Mouse (Mus musculus): Measurements from ENCODE around the gene Sec13. TPM values are rescaled to one million over a fixed set of nuclear protein-coding genes. Genes with fewer than 3 reads are reported as not detected.

Sec13 gene
- polyA plus RNA-seq, 3 experiments from 2014 or later, result 145 to 155 (median 153) TPM

DNA sequence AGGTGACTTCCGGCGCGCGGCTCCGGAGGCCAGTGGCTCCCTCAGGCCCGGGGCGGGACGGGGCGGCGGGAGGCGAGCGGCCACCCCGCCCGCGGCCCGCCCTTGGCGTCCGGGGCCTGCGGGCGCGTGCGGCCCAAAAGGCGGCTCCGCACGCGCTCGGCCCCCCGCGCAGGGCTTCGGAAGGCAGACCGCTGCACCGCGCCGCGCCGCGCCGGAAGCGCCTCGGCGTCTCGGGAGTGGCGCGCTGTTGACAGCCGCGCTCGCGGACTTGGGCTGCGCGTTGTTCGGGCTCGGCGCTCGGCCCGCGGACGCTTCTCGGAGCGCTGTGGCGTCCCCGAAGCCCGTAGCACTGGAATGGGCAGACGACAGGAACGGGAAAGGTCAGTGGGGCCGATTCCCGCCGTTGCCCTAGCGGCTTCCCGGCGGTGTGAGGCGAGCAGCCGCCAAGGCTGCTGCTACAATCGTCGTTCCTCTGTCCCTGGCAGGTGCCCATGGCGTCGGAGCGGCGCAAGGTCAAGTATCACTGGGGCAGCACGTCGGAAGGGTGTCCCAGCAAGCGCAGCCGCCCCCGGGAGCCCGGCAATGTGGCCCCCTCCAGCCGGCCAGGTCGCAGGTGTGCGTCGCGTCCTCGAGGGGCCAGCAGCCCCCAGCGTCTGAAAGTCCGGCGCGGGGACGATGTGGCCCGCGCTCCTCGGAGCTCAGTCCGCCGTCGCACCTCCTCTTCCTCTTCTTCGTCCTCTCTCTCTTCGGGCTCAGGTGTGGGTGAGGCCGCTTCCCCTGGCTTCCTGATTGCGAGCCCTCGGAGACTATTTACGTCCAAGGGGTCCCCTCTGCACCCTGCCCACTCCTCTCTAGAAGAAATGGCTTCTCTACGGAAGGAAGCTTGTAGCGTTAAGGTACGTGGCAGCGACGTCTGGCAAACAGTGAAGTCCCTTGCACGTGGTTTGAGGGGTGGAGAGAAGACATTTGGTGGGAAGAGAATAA is 43.0 kb downstream of the Sec13 start:
- ATAC-seq, result no peak

DNA sequence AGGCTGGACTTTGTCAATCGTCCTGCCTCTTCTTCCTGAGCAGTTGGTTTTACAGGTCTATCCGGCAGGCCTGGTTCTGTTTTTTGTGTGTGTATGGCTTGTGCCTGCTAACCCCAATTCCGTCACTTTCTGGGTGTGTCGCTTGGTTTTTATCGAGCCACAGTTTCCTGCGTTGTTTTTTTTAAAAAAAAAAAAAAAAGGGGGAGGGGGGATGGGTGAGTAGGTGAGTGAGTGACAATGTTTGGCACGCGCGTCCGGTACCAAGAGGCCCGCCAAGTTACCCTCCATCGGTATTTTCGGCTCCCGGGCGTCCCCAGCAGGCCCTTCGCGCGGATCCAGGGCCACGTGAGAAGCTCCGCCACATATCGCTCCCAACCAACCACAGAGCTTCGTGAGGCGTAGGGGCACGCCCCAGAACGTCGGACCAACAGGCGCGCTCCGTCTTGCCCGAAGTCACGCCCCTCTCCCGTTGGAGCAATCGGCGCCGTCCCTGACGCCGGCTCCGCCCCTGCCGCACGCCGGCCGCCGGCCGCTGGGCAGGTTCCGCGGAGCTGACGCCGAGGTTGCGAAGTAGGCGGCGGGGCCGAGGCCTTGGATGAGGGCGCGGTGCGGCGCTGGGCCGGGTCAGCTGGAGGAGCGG is 43.8 kb downstream of the Sec13 start, which contains the start of gene Tatdn2:
Gene Tatdn2 (plus strand): TSS at position 469 of the 640 bp plus-strand sequence.
- peak; percentile 88 for ATAC-seq

DNA sequence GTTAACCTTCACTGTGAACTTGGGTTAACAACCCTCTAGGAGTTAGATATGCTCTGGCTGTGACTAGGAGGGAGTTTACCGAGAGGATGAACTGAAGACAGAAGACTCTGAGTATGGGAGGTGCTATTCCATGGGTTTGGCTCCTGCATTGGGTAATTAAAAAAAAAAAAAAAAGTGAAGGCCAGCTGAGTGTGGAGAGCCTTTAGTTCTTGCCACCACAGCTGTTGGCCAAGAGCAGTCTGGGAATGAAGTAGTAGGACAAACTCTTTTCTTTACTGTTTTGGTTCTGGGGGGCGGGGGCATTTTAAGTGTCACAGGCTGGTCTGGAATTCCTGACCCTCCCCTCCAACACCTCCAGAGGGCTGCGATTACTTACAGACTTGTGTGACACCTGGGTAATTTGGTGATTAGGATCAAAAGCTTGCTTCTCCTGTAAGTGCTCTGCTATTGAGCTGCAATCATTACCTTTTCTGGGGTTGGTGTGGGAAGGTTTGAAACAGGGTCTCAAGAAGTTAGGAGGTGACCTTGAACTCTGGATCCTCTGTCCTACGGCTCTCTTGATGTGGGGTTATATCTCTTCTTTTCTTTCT is 44.7 kb downstream of the Sec13 start:
- no peak for ATAC-seq

DNA sequence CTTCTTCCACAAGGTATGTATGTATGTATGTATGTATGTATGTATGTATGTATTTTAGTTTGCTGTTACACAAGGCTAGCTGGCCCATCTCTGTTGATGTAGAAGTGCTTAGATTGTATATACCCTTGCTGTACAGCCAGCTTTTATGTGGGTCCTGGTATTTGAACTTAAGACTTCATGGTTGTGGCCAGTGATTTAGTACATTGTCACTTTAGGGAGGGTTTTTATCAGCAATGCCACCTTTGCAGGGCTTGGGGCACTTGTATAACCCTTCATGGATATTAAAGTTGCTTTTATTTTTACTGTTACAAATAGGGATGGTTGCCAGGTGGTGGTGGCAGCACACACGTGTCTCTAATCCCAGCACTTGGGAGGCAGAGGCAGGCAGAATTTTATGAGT is 45.3 kb downstream of the Sec13 start:
- ATAC-seq, result no peak

DNA sequence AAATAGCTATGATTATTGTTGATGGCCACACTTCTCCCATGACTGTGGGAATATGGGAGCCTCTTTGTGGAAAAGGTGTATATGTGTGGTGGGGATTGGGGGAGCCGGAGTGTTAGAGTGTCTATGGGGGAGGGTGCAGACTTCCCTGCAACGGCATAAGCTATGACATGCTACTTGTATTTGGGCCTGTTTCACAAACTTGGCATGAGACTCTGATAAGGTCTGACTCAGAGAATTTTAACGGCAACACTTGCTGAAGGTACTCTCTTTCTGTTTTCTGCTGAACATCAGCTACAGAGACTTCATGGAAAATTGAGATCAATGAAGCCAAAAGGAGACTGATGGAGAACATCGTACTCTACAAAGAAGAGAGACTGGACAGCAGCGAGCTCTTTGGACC is 47.2 kb downstream of the Sec13 start:
- ATAC-seq, result no peak

DNA sequence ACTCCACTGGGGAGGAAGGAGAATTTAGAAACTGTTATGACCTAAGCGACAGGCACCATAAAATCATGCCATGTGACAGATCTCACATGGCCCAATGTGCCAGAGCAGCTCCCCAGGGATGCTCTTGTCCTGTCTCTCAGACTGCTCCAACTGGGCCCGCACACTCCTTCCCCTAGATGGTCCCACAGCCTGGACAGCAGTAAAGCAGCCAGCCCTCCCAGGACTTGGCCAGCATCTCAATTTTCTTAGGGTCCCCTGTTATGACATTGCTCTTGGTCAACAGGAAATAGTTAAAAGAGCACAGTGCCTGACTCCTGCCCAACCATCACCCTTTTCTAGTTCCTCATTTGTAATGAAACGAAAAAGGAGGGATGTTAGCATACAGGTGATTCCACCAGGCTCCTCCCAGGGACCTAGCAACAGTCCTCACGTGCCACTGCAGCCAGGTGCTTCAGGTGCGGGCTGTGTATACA is 47.8 kb downstream of the Sec13 start:
- ATAC-seq, result no peak

DNA sequence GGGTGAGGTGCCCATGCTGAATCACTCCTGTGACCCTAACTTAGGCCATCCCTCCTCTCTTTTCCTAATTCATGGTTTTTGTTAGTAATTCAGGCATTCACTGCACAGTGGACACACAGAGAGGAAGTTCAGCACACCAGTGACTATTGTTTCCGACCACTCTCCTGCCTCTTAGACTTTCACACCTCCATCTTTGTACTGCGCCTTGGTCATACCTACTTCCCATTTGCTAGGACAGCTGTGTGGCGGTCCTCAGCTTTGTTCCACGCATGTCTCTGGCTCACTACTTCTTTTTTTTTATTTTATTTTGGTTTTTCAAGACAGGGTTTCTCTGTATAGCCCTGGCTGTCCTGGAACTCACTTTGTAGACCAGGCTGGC is 49.5 kb downstream of the Sec13 start:
- ATAC-seq, result no peak

DNA sequence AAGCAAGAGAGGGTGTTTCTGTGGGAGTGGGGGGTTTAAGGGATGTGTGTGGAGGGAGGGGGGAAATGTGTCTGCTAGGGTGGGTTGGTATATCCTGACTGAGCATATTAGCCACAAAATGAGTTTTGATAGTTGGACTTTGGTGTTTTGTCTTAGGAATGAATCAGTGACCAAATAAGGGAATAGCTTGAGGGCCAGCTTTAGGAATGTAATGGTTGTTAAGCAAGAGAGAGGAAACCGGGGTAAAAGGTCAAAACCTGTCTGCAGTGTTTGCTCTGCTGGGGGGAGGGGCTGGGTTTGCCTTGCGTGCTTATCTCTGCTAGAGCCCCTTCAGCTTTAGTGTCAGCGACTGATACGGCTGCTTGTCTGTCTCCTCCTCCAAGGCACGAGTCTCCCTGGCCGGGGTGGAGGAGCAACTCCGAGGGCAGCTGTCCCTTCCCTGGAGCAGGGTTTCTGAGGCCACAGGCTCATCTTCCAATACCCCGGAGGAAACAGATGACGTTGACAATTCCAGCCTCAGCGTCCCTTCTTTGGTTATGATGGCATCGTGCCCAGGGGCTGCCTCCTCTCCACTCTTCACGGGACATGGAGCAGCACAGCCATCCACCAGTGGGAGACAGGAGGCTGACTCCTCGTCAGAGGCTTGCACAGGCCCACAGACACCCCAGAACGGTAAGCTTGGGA is 50.0 kb downstream of the Sec13 start:
- ATAC-seq, result peak; percentile 33

DNA sequence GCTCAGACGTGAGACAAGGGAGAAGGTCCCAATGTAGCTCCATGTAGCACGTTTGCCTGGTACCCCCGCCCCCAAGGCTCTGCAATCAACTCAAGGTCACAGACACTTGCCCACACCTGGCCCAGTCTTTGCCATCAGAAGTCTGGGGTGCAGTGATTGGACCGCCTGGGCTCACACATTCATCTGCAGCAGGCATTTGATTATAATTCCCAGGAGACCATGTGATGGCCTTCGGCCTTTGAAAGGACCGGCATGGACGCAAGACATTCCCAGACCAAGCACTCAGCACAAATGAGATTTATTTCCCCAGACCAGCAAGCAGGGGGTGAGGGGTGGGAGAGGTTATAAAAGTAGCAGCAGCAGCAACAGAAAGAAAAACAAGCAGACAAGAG is 50.5 kb downstream of the Sec13 start:
- ATAC-seq, result no peak

DNA sequence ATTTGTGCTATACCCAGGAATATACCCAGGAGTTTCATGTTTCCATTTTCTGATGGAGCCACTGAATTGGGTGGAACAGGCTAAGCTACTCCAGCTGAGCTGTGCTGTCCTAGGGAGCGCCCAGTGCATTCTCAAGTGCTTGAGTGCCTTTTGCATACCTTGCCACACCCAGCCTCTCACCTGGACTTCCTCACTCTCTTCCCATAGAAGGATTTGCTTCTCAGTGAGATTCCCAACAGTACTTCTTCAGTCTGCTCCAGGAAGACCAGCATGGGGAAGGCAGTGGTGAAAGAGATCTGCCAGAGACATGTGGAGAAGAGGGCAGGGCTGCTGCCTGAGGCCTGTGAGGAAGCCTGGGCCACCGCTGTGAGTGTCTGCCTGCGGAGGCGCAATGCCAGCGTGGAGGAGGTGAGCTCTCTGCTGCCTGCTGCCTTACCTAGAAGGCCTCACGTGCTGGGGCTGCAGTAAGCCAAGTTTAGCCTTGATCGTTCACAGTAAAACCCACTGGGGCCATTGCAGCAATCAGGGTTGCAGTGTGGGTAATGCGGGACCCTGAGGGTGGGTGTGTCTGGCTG is 53.9 kb downstream of the Sec13 start:
- no peak for ATAC-seq

DNA sequence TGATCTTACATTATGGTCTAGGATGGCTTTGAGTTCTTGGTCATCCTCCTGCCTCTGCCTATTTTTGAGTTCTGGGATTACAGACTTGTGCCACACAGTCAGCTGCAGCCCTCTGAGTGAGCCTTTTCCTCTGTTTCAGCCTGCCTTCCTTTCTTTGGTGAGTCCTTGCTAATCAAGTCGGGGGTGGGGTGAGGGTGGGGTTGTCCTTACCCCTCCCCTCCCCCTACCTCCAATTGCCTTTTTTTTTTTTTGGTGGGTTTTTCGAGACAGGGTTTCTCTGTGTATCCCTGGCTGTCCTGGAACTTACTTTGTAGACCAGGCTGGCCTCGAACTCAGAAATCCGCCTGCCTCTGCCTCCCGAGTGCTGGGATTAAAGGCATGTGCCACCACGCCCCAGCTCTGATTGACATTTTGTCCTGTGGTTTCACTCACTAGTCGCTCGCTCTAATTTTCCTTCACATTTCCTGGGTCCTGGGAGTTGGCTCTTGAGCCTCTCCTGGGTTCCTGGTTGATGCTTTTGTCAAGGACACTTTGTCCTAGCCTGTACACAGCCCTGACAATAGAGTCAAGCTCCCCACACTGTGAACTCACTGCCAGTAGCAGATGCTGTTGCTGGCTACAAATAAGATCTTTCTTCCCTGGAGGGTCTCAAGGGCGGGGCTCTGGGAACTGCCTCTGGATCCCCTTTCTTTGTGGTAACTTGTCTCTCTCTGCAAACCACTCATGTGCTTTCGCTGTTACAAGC is 57.3 kb downstream of the Sec13 start:
- no peak for ATAC-seq

DNA sequence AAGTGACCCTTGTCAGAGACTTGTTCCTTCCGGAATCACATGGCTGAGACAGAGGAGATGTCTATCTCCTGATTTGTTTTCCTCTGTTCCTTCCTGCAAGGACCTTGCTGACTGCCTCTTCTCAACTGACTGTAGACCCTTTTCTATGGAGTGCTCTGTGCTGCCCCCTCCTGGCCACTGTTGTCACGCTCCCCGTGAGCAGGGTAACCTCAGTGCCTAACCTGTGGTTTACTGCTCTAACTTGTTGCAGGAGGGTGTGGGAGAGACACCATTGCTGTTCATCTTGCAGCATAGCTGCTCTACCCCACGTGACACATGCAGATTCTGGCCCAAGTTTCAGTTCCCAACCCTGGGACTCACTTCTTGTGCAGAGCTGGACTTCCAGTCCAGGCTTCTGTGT is 59.3 kb downstream of the Sec13 start:
- ATAC-seq, result peak; percentile 87

DNA sequence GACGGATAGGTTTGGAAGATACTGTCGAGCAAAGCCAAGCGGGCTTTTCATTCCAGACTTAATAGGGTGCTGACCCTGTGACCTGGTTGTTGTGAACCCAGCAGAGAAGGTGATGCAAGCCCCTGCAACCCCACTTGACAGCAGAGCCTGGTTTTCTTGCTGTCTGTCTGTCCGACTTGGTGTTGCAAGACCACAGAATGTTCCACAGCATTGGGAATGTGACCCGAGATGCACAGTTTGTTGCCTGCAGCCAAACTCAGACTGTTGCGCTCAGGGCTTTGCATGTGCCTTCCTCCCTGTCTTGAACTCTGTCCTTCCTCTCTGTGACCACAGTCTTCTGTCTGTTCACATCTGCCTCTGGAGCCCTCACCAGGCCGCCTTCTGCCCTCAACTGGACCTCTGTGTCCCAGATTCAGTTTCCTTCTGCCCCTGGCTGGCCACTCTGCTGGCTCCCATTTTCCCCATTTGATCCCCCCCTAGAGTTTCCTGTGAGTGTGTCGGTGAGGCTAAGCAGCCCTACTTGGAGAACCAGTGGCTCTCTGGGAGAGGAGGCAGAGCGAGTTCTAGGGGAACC is 60.5 kb downstream of the Sec13 start:
- ATAC-seq, result no peak

DNA sequence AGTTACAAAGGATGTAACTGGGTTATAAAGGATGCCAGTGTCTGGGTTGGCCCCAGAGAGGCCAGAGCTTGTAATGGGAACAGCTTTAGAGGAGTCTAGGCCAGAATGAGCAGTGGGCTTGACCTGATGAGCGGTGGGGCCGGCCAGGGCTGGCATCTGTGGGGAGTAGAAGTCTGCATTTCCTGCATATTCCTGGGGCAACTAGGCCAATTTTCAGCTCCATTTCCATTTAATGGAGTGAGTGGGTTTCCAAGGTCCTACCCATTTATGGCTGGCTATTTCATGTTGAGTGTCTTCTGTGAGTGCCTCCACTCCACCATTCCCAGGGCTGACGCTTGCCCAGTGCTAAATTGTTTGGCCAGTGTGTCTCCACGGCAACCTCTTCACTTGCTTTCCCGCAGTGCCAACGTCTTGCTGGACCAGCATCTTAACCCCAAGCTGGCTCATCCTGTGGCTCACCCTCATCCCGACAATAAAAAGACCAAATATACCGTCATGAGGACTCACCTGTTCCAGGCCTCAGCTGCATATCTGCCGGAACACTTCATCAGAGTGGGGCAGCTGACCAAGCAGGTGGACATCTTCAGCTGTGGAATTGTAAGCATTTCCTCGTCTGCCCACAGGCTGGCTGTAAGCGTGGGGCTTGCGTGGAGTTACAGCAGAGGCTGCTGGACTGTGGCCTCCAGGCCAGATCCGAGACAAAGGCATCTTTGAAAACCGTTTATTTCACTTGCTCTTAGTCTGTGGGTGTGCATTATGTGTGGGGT is 62.1 kb downstream of the Sec13 start:
- no peak for ATAC-seq

Other genes starting within 250 kb of the Sec13 start
- gene Prrt3, start 238.8 kb downstream of the Sec13 start, polyA plus RNA-seq (2017; shearing (Covaris generic)), result under 1 TPM in 1 of 3 experiments, not detected in 2; 0.17 TPM
- gene Emc3, start 209.1 kb downstream of the Sec13 start, polyA plus RNA-seq (2017; shearing (Covaris generic)), result 10 to 100 TPM; 57.0 to 69.1 (median 62.4) TPM
- 1 to 10 TPM; 1.4 to 9.7 (median 2.0) TPM for gene Fancd2, start 209.1 kb downstream of the Sec13 start, polyA plus RNA-seq (2017; shearing (Covaris generic))
- gene Fancd2os, start 140.0 kb downstream of the Sec13 start, polyA plus RNA-seq (2017; shearing (Covaris generic)), result not detected
- 100 to 1,000 TPM; 274 to 315 (median 285) TPM for gene Brk1, start 136.0 kb downstream of the Sec13 start, polyA plus RNA-seq (2017; shearing (Covaris generic))
- gene Vhl, start 116.8 kb downstream of the Sec13 start, polyA plus RNA-seq (2017; shearing (Covaris generic)), result 10 to 100 TPM in 2 of 3 experiments, 1 to 10 TPM in 1; 9.9 to 12.3 (median 12.0) TPM
- 10 to 100 TPM; 18.1 to 35.7 (median 21.5) TPM for gene Irak2, start 102.3 kb downstream of the Sec13 start, polyA plus RNA-seq (2017; shearing (Covaris generic))
- gene Tatdn2, start 43.7 kb downstream of the Sec13 start, polyA plus RNA-seq (2017; shearing (Covaris generic)), result 1 to 10 TPM; 3.2 to 7.7 (median 7.5) TPM
- under 1 TPM in 2 of 3 experiments, not detected in 1; 0.64 to 0.73 TPM for gene Ghrl, start 20.9 kb downstream of the Sec13 start, polyA plus RNA-seq (2017; shearing (Covaris generic))